Mouse (Mus musculus) testis, adult 2 months (tissue): ENCODE data around the gene Ppp2r1b.

ENCODE experiments used
- CTCF ChIP-seq: fragments of 200-500 bp; IDR thresholded peaks from 2 replicates; pipeline ENCODE4 v1.5.1; 2012; ENCODE audit warnings: low read depth, mild to moderate bottlenecking, inconsistent platforms, low read length, moderate library complexity; ENCODE audit not compliant: control insufficient read depth, insufficient read depth, insufficient replicate concordance
- POLR2A ChIP-seq: fragments of 200-500 bp; IDR thresholded peaks from 2 replicates; pipeline ENCODE4 v1.6.1; 2012; ENCODE audit warnings: low read depth, mild to moderate bottlenecking, inconsistent platforms, low read length, moderate library complexity; ENCODE audit not compliant: control insufficient read depth

DNA sequence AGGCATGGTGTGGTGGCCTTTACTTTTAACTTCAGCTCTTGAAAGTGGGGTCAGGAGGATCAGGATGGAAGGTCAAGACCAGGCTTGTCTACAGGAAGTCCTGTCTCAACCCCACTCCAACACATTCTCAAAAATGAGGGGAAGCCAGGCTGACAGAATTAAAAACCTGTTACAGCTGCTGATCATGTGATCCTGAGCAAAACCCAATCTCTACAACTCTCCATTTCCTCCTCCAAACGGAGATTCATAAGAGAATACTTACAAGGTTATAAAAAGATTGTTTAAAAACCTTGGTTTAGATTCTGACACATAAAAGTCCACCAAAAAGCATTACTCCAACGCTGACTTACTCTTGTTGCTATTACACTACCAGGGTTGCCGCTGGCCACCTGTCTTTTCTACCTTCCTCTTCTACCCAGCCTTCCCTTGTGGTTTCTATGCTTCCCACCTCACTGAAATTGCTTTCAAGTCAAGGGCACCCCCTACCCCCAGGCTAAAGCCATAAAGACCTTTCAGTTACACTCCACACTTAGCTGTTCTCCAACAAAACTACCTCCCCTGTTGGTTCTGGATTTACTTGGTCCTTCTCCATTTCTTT lies 96.8 kb downstream of the Ppp2r1b start:
- no peak for TF ChIP-seq CTCF
- no peak for TF ChIP-seq POLR2A
